9 mouse cellular contexts compared by ENCODE assay signal in genomic region chr8:55034309-55034708, GRCm38 (mm10).
DNase-seq lines count a peak whose midpoint lies in the region; ATAC-seq lines count a peak whose summit lies in the region.
"Had no signal": no experiment of that assay in that cellular context is flagged by ENCODE, and none has a peak within 500 bp of the region (broad histone marks: within the 10 kb centered on the region; RNA-seq: fewer than 3 reads in every experiment).

No protein-coding gene starts in this region.

- no peak overlapping the region for H3K4me3 ChIP-seq in hindbrain, embryonic 11.5 days (ENCODE audit: low read depth, low read length)
- H3K4me3 ChIP-seq in liver, embryonic 12.5 days, result no peak overlapping the region
- H3K4me3 ChIP-seq: megakaryocyte, embryonic 14.5 days had no signal

- no peak overlapping the region for H3K9ac ChIP-seq in hindbrain, embryonic 11.5 days (ENCODE audit: low read depth, low read length)
- H3K9ac ChIP-seq in liver, embryonic 12.5 days, result no peak overlapping the region

- 0% methylated on average over 1 of the region's 1 CpGs for WGBS in hindbrain, embryonic 11.5 days
- 18% methylated on average over 1 of the region's 1 CpGs for WGBS in liver, embryonic 12.5 days (ENCODE audit: insufficient replicate concordance)

- H3K27ac ChIP-seq in hindbrain, embryonic 11.5 days (ENCODE audit: low read depth, low read length), result no peak overlapping the region
- no peak overlapping the region for H3K27ac ChIP-seq in liver, embryonic 12.5 days

- no peaks in the 10 kb centered on the region for H3K36me3 ChIP-seq in hindbrain, embryonic 11.5 days (ENCODE audit: control insufficient read depth, insufficient read depth, low read length)
- H3K36me3 ChIP-seq in liver, embryonic 12.5 days, result no peaks in the 10 kb centered on the region

- ATAC-seq in cerebellum, adult (ENCODE audit: insufficient number of reproducible peaks, low FRiP score, low TSS enrichment), result peak; percentile 98
- ATAC-seq in hindbrain, embryonic 11.5 days (ENCODE audit: low FRiP score), result peak; percentile 92
- no peak for ATAC-seq in liver, embryonic 12.5 days

- H3K27me3 ChIP-seq in hindbrain, embryonic 11.5 days (ENCODE audit: control insufficient read depth, insufficient read depth, low read length), result no peaks in the 10 kb centered on the region
- H3K27me3 ChIP-seq in liver, embryonic 12.5 days (replicated peaks), result no peaks in the 10 kb centered on the region
- H3K27me3 ChIP-seq: megakaryocyte, embryonic 14.5 days had no signal

- intact Hi-C loops in left cerebral cortex, postnatal 36 days (cut with DNase I), result loop anchor here (5.0 to 10.0 kb wide), 2 partner anchors 42 to 300 kb away; no protein-coding TSS in a partner anchor

- H3K4me2 ChIP-seq in hindbrain, embryonic 11.5 days (replicated peaks; ENCODE audit: low read depth, low read length), result no peak overlapping the region
- no peak overlapping the region for H3K4me2 ChIP-seq in liver, embryonic 12.5 days

- H3K9me3 ChIP-seq in hindbrain, embryonic 11.5 days (ENCODE audit: control insufficient read depth, low read length), result no peaks in the 10 kb centered on the region
- no peaks in the 10 kb centered on the region for H3K9me3 ChIP-seq in liver, embryonic 12.5 days (replicated peaks)
- H3K9me3 ChIP-seq: megakaryocyte, embryonic 14.5 days had no signal

- H3K4me1 ChIP-seq in hindbrain, embryonic 11.5 days (replicated peaks; ENCODE audit: control insufficient read depth, insufficient read depth, low read length), result no peaks in the 10 kb centered on the region
- H3K4me1 ChIP-seq in liver, embryonic 12.5 days, result no peaks in the 10 kb centered on the region
- H3K4me1 ChIP-seq: megakaryocyte, embryonic 14.5 days had no signal

- peak; percentile 58 to 87 for DNase-seq in cerebellum, postnatal 4 days (ENCODE audit: low spot score in 2 of 2)
- DNase-seq in hindbrain, embryonic 11.5 days (ENCODE audit: low spot score), result peak; percentile 72
- DNase-seq in left cerebral cortex, postnatal 36 days (ENCODE audit: low spot score in 2 of 2), result peak; percentile 89 to 90
- DNase-seq in right cerebral cortex, postnatal 25 days, result peak; percentile 89
- no peak for DNase-seq in thymus, postnatal 25 days
- DNase-seq in gastrocnemius, postnatal 25 days, result no peak

Comparison
In these comparisons a context has a peak if more than half of its experiments do, and no peak if none do; other contexts are left out.
1. DNase-seq: peak in cerebellum, postnatal 4 days (2 of 2), hindbrain, embryonic 11.5 days (single experiment), left cerebral cortex, postnatal 36 days (2 of 2) and right cerebral cortex, postnatal 25 days (single experiment); none in thymus, postnatal 25 days (single experiment) and gastrocnemius, postnatal 25 days (single experiment).